Mouse (Mus musculus): ENCODE measurements around the gene Fmo6.

Fmo6 gene

GRCm38 (mm10) chr1:162937415-162937814 lies at the start of gene Fmo6:
Gene Fmo6 (minus strand): TSS chr1:162937515.
- no peak for DNase-seq (ENCODE audit: low spot score in 2 of 2)

GRCm38 (mm10) chr1:162986777-162987176 lies 49.5 kb upstream of the Fmo6 start:
- no peak for DNase-seq (ENCODE audit: low spot score in 2 of 2)

DNA sequence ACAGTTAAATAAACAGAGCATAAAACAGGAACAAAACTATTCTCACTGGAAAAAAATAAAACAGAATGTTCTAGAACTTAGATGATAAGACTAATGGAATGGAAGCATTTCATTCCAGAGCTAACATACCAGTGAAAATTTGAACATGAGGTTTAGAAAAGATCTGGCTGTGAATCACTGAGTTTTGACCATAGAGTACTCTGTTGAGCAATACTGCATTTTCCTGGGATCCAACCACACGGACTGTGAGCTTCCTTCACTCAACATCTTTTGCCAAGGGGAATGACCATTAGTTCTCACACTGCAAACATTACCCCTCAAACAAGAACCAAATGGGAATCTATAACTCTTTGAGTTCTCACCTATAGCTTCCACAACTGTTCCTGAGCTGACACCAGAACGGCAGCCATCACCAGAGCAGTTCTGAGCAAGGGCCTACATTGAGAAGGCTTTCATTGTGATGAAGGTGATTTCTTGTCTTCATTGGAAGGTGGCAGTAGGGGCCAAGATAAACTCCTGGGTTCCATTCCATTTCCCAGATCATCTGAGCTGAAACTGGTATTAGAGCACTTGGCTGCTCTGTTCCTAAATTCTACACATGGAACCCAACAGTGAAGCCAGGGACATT lies 48.9 kb upstream of the Fmo6 start:
- DNase-seq (ENCODE audit: low spot score in 2 of 2) = no peak

DNA sequence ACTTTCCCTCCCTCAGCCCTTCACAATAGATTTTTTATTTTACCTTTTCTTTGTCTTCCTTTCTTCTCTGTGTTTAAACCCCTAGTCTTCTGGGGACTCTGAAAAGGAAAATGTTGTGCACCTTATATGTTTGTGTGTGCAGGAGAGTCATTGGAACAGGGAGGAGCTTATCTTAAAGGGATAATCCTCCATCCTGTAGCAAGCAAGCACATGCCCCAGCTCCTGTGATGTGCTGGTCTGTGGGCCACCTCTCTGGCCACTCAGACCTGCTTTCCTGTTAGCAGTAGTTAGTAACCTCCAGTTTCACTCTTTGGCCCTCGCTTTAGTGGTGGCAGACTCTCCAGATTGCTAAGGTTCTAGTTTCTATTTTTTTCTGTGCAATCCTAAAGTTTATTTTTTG lies 47.1 kb upstream of the Fmo6 start, which contains the start of gene Fmo3:
Gene Fmo3, minus strand, starts transcription at position 101 of the 400 bp plus-strand sequence.
- no peak for DNase-seq (ENCODE audit: low spot score in 2 of 2)

GRCm38 (mm10) chr1:162963556-162963955 lies 26.2 kb upstream of the Fmo6 start:
- no peak for DNase-seq (ENCODE audit: low spot score in 2 of 2)

- DNase-seq (ENCODE audit: low spot score in 2 of 2) = no peak
Measured at GRCm38 (mm10) chr1:162957422-162957821, 20.1 kb upstream of the Fmo6 start.

DNA sequence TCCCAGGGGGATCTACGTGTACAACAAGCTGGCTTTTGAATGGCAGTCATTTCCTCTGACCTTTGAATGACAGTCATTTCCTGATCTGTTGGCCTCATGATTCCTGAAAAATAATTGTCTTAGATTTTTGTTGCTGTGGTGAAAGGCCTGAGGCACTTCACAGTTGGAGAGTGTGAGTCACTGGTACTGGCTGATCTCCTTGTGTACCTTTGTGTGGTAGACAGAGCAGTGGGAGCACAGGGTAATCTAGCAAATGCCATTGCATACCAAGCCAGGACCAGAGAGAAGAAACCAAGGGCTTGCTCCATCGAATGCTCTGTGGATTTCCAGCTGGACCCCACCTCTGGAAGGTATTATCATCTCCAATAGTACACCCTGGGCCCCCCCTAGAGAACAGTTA lies 15.8 kb upstream of the Fmo6 start:
- no peak for DNase-seq (ENCODE audit: low spot score in 2 of 2)

DNA sequence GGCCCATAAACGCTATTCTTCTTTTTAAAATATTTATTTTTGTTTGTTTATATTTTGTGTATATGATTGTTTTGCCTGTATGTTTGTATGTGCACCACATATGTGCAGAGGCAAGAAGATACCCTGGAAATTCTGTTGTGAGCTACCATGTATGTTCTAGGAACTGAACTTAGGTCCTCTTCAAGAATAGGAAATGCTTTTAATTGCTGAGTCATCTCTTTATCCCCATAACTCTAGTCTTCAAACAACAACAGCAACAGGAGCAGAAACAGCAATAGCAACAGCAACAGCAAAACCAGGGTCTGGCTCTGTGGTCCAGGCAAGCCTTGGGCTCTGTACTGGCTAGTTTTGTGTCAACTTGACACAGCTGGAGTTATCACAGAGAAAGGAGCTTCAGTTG lies 12.4 kb upstream of the Fmo6 start:
- no peak for DNase-seq (ENCODE audit: low spot score in 2 of 2)

DNA sequence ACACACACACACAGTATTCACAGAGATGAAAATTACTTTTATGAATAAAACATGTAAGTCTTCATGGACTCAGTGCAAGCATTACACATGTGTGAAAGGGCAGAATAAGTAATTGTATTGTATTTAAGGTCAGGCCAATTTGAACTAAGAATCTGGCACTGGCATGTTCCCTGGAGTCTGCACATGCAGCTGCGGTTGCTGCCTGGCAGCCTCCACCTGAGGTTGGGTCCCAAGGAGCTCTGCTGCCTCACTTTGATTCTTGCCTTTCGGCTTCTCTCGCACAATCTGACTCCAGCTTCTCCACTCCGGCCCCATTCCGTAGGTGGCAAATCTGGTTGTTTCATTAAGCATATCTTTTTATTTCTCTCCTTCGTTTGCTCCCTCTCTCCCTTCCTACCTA lies 10.6 kb upstream of the Fmo6 start:
- no peak for DNase-seq (ENCODE audit: low spot score in 2 of 2)

GRCm38 (mm10) chr1:162946837-162947558 lies 9.7 kb upstream of the Fmo6 start:
- DNase-seq (ENCODE audit: low spot score in 2 of 2) = no peak

DNA sequence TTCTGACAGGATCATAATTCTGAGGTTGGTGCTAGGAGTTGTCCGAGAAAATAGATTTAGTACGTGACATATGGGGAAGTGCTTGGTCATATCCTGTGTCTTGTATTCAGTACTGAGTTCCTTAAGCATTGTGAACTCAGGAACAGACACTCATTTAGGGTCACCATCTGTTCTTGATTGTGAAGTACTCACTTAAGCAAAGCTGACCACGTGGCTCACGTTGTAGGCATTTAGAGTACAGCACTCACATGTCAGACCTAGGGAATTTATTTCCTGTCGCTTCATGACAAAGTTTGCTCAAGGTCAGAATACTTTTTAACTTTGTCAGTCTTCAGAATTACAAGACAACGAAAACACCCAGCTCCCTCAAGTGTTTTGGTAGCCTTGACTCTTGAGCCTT lies 6.4 kb upstream of the Fmo6 start:
- DNase-seq (ENCODE audit: low spot score in 2 of 2) = no peak

- no peak for DNase-seq (ENCODE audit: low spot score in 2 of 2)
Measured at GRCm38 (mm10) chr1:162938696-162939351, 1.5 kb upstream of the Fmo6 start.

GRCm38 (mm10) chr1:162937970-162938695 lies 818 bp upstream of the Fmo6 start:
- no peak for DNase-seq (ENCODE audit: low spot score in 2 of 2)

DNA sequence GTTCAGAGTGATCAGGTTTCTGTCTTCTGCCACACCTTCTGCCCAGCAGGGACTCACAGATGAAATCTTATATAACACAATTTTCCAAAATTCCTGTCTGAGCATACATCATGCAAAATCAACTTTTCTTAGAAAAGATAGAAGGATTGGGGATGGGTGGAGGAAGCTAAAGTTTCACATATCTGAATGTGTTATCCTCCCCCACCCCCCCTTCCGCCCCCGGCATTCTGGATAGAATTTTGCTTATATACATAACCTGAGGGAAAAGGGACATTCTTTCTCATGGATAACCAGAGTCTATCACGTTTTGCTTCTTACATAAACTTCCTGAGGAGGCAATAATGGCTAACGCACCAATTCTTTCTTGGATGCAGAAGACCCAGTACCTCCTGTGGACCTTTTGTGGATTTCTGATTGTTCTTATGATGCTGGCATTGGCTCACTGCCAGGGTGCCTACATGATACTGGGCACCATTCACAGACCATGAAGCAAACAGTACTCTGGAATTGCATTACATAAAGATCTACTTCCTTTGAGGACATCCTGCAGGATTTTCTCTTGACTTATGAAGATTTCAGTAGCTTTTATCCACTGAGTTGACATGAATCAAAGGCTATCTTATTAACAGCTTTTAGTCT lies 2.8 kb downstream of the Fmo6 start:
- no peak for DNase-seq (ENCODE audit: low spot score in 2 of 2)

DNA sequence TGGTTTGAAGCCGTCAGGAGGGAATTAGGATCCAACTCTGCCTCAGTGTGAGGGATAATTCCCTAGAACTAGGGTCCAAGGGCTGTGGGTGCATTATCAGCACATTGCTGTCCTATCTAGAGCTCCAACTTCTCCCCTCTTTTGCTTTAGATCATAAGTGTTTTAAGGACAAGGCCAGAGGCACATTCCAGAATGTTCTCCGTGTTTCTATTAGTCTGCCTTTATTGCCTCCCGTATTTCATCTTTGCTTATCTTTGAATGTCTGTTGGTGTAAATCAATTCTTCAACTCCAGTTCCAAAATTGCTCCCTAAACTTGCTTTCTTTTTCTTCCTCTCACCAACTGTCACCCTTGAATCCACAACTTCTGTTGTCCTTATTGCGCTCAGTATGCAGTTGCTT lies 4.9 kb downstream of the Fmo6 start:
- DNase-seq (ENCODE audit: low spot score in 2 of 2) = no peak

DNA sequence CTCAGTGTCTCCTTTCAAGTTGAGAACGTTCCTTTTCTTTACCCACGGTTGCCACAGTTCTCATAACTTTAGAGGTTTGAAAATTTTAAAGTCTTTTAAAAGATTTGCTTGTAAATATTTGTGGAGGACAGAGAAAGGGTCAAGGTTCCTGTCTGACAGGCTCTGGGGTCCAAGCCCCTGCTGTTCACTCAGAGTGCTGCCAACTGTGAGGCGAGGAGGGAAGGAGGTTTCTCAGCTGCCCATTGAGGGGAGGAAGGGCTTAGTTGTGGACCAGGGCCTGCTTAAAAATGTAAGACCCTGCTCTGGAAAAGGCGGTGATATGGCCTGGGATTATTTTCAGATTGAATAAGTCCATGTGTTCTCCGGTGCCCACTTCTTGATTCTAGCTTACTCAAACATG lies 5.4 kb downstream of the Fmo6 start:
- DNase-seq (ENCODE audit: low spot score in 2 of 2) = no peak

DNA sequence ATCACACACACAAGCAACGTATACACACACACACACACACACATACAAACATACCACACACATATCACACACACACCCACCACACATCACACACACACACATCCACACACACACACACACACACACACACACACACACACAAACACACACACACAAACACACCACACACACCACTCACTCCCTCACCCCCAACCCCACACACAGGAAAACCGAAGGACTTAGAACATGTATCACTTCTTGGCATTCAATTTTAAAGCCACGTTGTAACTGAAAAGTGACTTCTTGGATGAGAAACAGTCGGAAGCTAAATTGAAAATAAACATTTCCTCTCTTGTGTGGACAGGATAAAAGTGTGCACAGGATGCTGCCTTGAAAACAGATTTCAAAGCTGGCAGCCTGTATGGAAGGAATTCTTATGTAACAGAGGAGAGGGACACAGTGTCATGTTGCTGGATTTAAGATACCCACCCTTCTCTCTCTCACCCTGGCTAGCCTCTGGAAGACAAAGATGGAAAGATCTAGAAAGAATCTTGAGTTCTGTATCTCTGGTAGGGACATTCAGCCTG lies 5.9 kb downstream of the Fmo6 start:
- no peak for DNase-seq (ENCODE audit: low spot score in 2 of 2)

DNA sequence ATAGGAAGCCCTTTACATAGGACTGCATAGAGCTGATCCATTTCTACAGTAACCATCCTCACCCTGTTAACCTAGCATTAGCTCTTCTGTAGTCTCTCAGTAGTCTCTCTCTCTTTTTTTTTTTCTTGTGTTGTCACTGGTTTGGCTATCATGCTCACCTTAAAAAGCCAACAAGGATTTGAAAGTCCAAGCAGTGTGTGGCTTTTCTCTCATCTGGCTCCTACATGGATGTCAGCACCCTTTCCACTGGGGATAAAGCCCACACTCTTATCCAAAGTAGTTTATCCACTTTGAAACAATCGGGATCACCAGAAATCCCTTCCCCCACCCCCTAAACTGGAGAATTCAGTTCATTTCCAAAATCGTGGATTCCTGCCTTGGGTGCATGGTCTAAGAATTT lies 6.7 kb downstream of the Fmo6 start:
- no peak for DNase-seq (ENCODE audit: low spot score in 2 of 2)

DNA sequence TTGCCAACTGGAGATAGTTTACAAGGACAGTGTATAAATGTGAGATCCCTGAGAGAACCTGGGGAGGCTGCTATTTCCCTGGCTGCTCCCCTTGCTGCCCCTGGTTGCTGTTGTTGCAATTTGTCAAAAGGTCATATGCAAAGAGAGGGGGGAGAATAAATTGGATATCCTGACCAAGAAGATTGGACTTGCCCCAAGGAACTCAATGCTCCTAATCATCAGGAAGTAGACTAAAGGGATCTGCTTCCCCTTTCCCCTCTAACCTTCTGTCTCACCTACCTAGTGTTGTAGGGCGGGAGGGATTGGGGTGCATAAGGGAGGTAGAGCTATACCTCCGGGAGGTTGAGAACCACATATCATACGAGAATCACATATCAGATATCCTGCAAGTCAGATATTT lies 8.2 kb downstream of the Fmo6 start:
- no peak for DNase-seq (ENCODE audit: low spot score in 2 of 2)

- DNase-seq (ENCODE audit: low spot score in 2 of 2) = no peak
Measured at GRCm38 (mm10) chr1:162925121-162925520, 12.2 kb downstream of the Fmo6 start.

DNA sequence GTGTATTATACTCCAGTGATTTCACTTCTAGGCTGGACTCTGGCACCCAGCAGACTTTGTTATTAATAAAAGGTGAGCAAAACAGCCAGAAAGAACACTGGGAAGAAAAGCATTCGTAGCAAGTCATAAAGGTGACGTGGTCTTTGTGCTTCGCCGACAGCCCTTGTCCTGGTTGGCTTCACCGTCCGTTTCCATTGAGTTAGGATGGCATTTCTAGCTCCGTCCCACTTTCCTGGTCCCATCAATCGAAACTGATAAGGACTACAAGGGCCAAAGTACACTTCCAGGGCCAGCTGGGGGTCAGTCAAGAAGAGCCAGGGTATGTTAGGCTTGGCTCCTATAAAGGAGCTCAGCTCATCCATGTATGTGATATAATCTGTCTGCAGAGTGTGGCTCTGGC lies 20.7 kb downstream of the Fmo6 start:
- DNase-seq (ENCODE audit: low spot score in 2 of 2) = no peak

All from thymus, postnatal 10 days (tissue).